Mouse (Mus musculus) thymus, postnatal 4 days (tissue): ENCODE measurements at regions not wholly inside any gene's neighbourhood (a gene's known extent, or its start where the extent isn't known, plus 50 kb on each side); places are given as distances from the start of the nearest gene placed in this dataset.
A peak's percentile ranks its signal among the peaks of the same experiment; 100 is the strongest.

ENCODE experiments used
- DNase-seq: peaks from one replicate; pipeline ENCODE4 v3.0.0; 2021

- no peak for DNase-seq
These were observed 180.3 kb upstream of the Bmp2 start for GRCm38 (mm10) chr2:133371490-133372215.

GRCm38 (mm10) chr2:133373543-133373942, 178.4 kb upstream of the Bmp2 start:
- no peak for DNase-seq

- DNase-seq, result peak; percentile 9
These were observed 170.9 kb upstream of the Bmp2 start for GRCm38 (mm10) chr2:133381054-133381453.

GRCm38 (mm10) chr2:133383135-133383920, 168.6 kb upstream of the Bmp2 start:
- no peak for DNase-seq

- DNase-seq, result no peak
These were observed 166.7 kb upstream of the Bmp2 start for GRCm38 (mm10) chr2:133385297-133385696.

GRCm38 (mm10) chr2:133387349-133387748, 164.6 kb upstream of the Bmp2 start:
- DNase-seq, result no peak

GRCm38 (mm10) chr2:133392298-133392697, 159.7 kb upstream of the Bmp2 start:
- no peak for DNase-seq

- no peak for DNase-seq
These were observed 154.4 kb upstream of the Bmp2 start for GRCm38 (mm10) chr2:133397566-133397965.

- no peak for DNase-seq
These were observed 152.8 kb upstream of the Bmp2 start for GRCm38 (mm10) chr2:133399059-133399690.

GRCm38 (mm10) chr2:133400963-133401362, 151.0 kb upstream of the Bmp2 start:
- DNase-seq, result no peak

GRCm38 (mm10) chr2:133416990-133417581, 134.9 kb upstream of the Bmp2 start:
- DNase-seq, result no peak

GRCm38 (mm10) chr2:133419686-133420303, 132.2 kb upstream of the Bmp2 start:
- DNase-seq, result no peak

GRCm38 (mm10) chr2:133425538-133425937, 126.4 kb upstream of the Bmp2 start:
- DNase-seq, result no peak

- no peak for DNase-seq
These were observed 124.9 kb upstream of the Bmp2 start for GRCm38 (mm10) chr2:133427039-133427438.

GRCm38 (mm10) chr2:133429369-133430062, 122.4 kb upstream of the Bmp2 start:
- no peak for DNase-seq

GRCm38 (mm10) chr2:133430741-133431438, 121.1 kb upstream of the Bmp2 start:
- DNase-seq, result peak; percentile 14

GRCm38 (mm10) chr2:133432141-133432813, 119.7 kb upstream of the Bmp2 start:
- no peak for DNase-seq

GRCm38 (mm10) chr2:133436913-133437843, 114.8 kb upstream of the Bmp2 start:
- DNase-seq, result no peak

GRCm38 (mm10) chr2:133438018-133438417, 113.9 kb upstream of the Bmp2 start:
- no peak for DNase-seq

GRCm38 (mm10) chr2:133443024-133443423, 108.9 kb upstream of the Bmp2 start:
- DNase-seq, result no peak
